Mouse (Mus musculus) urinary bladder, postnatal 14 days (tissue): ENCODE results near the gene Rpgrip1l.

Experiments
- DNase-seq: peaks from one replicate; pipeline ENCODE4 v3.0.0; 2021; ENCODE audit warnings: low spot score

The Rpgrip1l gene

GRCm38 (mm10) chr8:91273493-91273892 lies 39.6 kb downstream of the Rpgrip1l start:
- no peak for DNase-seq

DNA sequence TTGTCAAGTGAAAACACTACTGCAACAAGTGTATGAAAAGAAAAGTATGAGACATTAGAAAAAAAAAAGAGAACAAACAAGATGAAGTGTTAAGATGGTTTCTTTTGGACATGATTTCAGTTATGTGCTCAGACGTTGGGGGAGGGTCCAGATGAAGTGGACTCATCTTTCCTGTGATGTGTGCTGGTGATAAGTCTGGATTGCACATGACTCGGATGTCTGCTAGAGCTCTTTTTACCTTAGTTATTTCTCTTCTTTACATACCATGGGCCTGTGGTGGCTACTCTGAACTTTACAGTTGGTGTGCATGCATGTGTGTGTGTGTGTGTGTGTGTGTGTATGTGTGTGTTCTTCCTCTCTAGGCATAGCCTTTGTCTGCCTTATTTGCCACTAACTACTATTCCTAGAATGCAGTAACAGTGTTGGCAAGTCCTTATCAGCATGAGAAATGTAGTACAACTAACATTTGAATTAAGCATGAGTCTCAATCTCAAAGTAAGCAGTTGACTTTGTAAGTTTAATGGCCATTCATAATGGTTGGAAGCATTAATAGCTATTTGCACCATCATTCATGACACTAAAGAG lies 43.6 kb downstream of the Rpgrip1l start:
- no peak for DNase-seq

GRCm38 (mm10) chr8:91264564-91264963 lies 48.5 kb downstream of the Rpgrip1l start:
- no peak for DNase-seq

DNA sequence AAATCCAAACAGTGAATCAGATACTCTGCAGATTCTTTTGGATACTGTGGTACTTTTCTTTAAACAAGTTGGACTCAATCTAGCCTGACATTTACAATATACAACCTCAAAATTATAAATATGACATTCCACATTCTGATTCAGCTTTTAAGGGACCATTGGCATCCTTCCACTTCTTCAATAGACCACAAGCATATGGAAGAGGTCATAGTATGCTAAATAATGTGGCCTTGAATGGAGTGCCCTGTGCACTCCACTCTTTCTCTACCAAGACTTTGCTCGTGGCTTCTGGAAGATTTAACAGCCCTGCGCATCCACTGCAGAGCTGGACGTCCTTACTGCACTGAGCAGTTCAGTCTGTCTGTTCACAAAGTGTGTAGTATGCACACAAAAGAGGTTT lies 49.1 kb downstream of the Rpgrip1l start:
- DNase-seq = no peak

- DNase-seq = no peak
These were observed 51.5 kb downstream of the Rpgrip1l start for GRCm38 (mm10) chr8:91261598-91261997.

DNA sequence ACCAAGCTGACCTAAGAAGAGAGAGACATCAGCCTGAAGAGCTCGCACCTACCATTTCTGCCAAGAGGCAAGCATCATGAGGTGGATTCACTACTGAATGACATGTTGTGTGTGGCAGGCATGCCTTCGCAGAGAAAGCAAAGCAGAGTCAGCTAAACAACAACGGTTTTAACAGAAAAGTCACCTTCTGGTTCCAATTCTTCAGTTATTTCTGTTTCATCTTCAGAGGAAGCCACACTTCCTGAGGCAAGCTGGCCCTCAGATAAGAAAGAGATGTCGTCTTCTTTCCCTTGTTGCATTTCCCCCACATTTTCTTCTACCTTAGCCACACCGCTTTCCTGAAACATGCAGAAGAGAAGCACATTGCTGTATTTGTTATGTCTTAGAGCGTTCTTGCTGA lies 62.1 kb downstream of the Rpgrip1l start:
- no peak for DNase-seq

GRCm38 (mm10) chr8:91249758-91250466 lies 63.1 kb downstream of the Rpgrip1l start:
- DNase-seq = no peak

DNA sequence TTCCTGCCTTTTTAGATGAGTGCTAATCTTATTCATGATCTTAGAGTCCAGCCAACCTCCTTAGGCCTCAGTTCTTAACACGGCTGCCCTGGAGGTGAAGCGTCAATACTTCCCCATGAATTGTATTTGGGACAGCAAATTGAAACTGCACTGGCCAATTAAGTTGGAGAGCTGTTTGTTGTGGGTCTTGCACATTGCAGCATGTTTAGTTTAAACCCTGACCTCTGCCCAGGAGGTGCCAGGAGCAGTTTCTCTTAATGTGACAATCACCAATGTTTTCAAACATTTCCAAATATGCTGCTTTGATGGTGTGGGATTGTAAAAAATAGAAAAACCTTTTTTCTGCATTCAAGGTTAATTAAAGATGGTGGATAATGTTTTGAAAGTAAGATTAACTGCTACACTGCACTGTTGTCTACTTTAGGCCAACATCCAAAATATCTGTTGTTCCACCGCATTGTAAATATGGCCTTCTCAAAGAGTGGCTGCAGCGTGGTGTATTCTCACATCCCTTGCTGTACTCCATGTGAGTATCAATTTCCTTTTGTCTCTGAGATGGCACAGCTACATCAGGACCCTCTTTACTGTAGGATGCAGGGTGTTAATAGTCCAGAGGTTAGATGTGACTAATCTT lies 67.1 kb downstream of the Rpgrip1l start:
- no peak for DNase-seq

GRCm38 (mm10) chr8:91242721-91243120 lies 70.3 kb downstream of the Rpgrip1l start:
- DNase-seq = no peak

DNA sequence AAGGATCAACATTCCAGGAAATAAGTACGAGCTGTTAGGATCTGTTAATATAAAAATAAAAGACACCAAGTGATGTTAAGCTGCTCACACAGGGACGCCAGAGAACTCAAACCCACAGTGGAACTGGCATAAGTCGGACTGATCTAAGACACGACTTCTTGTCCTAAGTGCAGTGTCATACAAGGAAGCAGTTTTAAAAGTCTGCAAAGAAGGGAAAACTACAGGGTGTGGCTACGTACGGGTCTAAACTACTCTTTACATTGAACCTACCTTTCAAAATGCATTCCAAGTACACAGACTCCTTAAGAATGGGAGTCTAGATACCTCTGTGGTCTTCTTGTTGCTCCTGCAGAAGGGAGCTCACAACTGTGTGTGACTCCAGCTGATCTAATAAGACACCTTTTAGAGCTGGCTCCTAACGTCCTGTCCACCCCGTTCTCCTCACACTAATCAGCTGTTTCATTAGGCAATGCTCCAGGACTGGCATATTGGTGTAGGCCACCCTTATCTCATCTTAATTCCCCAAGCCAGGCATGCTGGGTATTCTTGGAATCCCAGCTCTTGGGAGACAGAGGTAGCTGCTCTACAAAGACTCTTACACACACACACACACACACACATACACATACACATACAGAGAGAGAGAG lies 71.1 kb downstream of the Rpgrip1l start:
- DNase-seq = no peak

GRCm38 (mm10) chr8:91241371-91241770 lies 71.7 kb downstream of the Rpgrip1l start:
- DNase-seq = no peak

- DNase-seq = no peak
These were observed 75.9 kb downstream of the Rpgrip1l start for GRCm38 (mm10) chr8:91237191-91237590.

- DNase-seq = no peak
These were observed 79.0 kb downstream of the Rpgrip1l start for GRCm38 (mm10) chr8:91234097-91234496.

- DNase-seq = peak; percentile 66
These were observed 85.6 kb downstream of the Rpgrip1l start for GRCm38 (mm10) chr8:91227421-91227841.

DNA sequence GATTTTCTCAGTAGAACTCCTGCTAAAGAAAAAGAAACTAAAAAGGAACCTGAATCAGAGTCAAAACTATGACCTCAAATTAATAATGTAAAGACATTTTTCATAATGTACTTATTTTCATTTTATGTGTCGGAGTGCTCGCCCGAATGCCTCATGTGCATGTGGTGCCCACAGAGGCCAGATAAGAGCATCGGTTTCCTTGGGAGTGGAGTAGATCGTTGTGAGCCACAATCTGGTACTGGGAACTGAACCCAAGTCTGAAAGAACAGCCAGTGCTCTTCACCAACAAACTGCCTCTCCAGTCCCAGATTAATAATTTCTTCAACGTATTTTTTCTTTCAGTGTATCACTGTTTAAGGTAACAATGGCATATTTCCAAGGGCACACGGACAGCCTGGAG lies 88.8 kb downstream of the Rpgrip1l start:
- DNase-seq = no peak

DNA sequence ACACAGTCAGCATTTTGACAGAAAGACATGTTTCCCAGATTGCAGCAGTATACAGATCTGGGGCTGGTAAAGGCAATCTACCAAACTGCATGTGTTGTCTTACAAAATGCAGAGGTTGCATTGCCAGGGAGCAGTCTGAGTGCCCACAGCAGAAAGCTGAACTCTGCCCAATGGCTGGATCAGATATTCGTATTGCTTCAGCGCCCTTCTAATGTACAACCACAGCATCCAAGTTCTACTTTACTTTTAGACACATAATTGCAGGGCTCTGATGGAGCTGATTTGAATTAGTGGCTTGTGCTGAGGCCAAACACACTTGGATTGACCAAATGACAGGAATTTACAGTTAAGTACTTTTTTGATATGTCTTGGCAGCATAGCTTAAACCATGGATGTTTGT lies 91.2 kb downstream of the Rpgrip1l start:
- no peak for DNase-seq

- DNase-seq = no peak
These were observed 94.8 kb downstream of the Rpgrip1l start for GRCm38 (mm10) chr8:91218271-91218670.

GRCm38 (mm10) chr8:91217062-91217905 lies 95.8 kb downstream of the Rpgrip1l start:
- no peak for DNase-seq

GRCm38 (mm10) chr8:91214287-91214686 lies 98.8 kb downstream of the Rpgrip1l start:
- no peak for DNase-seq

- no peak for DNase-seq
These were observed 100.1 kb downstream of the Rpgrip1l start for GRCm38 (mm10) chr8:91212948-91213347.

- no peak for DNase-seq
These were observed 103.4 kb downstream of the Rpgrip1l start for GRCm38 (mm10) chr8:91209658-91210057.

DNA sequence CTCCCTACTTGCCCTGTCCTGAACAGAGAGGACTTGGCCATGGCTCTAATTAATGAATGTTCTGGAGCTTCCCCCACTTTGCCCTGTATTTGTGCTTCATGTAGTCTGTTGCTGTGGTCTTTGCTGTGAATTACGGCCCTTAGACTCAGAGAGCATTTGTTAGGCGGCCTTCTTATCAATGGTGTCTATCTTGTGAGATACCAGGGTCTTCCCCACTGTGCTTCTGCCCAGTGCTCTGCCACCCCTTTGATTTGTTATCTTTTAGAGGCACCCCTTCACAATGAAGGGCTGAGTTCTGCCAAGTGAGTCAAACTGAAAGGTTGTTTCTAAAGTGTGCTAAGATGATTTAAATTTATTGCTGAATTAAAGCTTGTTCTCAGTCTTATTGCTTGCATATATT lies 105.4 kb downstream of the Rpgrip1l start:
- no peak for DNase-seq
